Mouse (Mus musculus) urinary bladder, postnatal 36 days (tissue): Measurements from ENCODE around the gene I830077J02Rik.
"Not testable (repeated sequence)": the region's sequence is repeated elsewhere in the genome, so short reads cannot be mapped to it uniquely, and the experiment has no call there.

Experiments
- DNase-seq, 2 experiments: peaks; one replicate each; pipeline ENCODE4 v3.0.0; 2022; ENCODE audit warnings: low spot score in 2 of 2, mixed read lengths in 1 of 2

I830077J02Rik gene

DNA sequence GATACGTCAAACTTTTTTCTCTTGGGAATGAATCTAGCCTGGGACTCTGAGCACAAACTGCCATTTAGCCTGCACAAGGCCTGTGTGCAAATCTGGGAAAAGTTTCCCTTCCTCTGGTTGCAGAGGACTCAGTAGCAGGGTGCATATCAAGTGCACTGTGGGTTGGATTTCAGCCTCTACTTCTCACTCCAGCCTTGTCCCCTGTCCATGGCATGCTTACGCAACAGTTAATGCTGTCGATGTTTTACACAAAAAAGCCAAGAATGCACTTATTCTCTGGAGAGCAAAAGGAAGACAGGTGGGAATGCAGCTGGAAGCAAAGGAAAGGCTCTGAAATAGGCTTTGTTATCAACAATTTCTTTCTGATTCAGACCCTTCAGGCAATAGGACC is 14.1 kb downstream of the I830077J02Rik start:
- DNase-seq, result no peak

- no peak for DNase-seq
Measured at GRCm38 (mm10) chr3:105917656-105918354, 14.7 kb downstream of the I830077J02Rik start.

DNA sequence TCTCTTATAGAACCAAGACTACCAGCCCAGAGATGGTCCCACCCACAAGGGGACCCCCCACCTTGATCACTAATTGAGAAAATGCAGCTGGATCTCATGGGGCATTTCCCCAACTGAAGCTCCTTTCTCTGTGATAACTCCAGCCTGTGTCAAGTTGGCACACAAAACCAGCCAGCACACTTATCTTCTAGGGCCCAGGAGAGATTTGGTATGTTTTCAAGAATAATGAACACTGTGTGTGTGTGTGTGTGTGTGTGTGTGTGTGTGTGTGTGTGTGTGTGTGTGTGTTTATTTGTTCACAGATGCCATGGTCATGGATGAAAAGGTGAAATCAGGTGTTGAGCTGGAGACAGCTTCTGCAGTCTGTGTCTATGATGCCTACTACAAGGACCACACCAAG is 16.0 kb downstream of the I830077J02Rik start:
- DNase-seq, result not testable (repeated sequence)

DNA sequence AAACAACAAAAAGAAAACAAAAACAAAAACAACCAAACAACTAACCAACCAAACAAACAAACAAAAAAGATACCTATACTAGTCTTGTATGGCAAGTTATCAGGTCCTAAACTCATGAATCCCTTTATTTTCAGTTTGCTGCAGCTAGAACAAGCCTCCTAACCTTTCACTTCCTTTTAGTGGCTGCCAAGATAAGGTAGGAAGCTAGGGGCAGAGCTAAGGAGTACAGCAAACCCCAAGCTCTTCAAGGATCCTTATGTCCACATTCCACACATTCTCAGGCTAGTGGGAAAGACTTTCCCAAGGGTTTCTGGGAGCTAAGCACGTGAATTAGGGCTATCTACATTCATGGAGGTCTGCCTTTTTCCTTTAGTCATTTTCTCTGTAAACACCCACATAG is 17.2 kb downstream of the I830077J02Rik start:
- DNase-seq, result no peak

DNA sequence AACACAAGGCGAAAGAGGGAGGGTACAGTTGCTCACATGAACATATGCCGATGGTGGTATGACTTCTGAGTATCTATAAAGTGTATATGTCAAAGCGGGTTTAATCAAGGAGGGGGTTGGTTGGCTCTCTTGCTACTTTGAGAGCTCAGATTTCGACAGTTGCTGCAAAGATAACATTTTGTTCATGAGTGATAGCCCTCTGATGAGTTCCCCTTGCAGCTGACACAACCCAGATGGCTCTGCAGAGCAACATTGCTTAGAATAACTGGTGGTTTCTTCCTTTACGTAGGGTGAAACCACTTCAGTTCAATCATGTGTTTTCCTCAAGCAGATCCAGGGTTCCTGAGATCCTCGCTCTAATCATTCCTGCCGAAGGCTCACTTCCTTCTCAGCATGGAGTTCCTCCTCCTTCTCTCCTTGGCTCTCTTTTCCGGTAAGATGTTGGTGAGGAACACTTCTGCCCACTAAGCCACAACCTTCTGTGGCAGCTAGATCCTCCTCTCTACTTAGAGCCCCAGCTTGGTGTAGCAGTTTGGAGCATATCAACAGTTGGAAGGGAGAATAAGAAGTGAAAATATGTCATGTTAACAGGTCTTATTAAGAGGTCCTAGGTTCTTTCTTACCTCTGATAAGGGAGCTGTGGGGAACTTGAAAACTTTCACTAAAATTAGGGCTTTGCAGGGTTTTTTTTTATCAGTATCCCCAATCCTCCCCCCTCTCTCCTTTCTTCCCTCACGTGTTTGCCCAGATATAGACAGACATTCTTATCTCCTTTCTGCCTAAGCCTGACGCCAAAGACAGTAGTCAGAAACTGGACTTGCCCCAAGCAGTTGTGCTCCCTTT is 18.4 kb downstream of the I830077J02Rik start:
- no peak for DNase-seq

DNA sequence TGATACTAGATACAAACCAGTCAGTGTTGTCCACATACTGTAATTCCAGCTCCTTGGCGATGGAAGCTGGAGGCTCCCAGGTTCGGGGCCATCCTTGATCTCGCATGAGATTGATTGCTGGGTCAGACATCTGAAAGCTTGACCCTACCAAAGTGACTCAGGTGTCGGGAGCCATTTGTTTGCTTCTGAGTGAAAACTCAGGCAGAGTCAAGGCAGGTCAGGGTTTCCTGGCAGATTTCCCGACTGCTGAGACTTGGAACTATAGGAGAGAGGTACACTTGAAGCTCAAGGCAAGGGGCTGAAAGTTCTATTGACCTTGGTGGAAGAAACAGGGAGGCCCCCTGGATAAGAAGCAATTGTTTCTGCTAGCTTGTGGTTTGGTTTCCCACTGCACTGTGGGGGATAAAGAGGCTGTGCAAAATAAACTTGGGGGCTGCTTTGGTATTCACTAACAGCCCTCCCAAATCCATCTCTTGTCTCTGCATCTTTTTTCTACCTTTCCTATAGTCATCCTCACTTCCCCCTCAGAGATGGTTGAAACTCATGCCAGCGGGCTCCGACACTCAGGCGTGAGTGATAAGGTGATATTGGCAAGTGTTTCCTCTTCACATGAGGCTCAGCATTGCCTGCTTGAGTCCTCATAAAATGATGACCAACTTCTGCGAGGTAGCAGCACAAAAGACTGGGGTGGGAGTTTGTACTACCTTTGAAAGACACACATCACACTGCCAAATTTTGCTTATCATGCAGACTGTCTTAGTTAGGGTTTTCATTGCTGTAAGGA is 20.2 kb downstream of the I830077J02Rik start:
- DNase-seq, result no peak

DNA sequence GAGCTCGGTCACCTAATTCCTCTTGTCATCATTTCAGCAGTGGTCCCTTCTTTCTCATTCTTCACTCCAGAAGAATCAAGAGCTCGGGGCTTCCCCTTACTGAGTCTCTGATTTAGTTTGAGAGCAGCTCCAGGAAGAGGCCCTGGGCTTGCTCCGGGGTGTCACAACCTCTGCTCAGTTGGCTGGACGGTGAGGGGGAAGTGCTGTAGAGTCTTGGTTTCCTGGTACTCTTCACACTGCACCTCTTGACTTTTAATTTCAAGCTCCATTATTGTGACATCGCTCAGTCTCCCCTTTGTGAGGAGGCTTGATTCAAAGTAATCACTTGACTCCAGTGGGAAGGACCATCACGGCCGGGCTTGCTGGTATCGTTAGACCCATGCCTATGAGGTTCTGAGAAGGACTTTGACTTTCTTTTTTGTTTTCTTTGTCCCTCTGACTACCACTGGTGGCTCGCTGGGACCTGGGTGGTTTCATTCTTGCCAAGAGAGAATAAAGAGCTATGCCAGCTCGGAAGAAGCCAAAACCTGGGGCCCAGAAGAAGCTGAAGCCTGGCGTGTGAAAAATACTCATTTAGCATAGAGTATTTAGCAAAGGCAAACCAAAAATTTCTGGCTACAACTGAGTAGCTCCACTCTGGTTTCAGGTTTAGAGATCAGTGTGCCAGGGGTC is 21.8 kb downstream of the I830077J02Rik start:
- no peak for DNase-seq

DNA sequence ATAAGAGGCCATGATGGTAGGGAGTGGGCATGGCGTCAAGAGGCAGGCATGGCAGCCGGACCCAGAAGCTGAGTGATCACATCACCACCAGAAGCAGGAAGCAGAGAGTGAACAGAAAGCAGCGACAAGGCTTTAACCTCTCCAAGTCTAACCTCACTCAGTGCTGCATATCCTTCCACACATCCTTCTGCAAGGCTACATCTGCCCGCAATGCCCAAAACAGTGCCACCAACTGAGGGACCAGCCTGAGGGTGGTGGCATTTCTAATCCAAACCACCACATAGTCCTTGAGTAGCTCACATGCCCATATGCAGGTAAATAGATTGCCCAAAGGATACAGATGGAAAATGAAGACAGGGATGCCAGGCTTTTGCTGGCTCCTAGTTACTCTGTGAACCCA is 23.5 kb downstream of the I830077J02Rik start:
- DNase-seq, result no peak

DNA sequence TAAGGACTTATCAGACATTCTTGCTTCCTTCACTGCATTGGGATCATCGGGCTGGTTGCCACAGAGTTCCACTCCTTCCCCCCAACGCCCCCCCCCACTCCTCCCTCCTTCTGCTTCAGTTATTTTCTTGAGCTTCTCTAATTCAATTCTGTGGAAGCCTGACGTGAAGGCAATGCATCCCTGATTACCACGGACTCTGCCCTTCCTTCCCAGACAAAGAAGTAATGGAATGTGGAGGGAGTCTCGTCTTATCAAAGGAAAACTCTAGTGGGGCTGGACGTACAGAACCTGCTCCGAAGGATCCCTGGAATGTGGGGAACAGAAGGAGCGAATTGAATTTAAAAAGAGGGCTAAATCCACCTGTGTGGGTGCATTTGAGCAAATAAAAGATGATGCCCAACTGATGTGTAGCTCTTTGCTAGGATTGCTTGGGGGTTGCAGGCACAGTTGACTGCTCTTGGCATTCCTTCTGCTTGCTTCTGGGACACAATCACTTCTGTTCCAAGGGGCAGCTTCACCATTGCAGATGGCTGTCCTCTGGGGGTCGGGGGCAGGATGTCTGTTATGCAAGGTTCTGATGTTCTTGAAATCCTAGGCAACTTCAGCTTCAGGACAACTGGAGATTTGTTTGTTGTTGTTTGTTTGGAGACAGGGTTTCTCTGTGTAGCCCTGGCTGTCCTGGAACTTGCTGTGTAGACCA is 24.4 kb downstream of the I830077J02Rik start:
- no peak for DNase-seq

DNA sequence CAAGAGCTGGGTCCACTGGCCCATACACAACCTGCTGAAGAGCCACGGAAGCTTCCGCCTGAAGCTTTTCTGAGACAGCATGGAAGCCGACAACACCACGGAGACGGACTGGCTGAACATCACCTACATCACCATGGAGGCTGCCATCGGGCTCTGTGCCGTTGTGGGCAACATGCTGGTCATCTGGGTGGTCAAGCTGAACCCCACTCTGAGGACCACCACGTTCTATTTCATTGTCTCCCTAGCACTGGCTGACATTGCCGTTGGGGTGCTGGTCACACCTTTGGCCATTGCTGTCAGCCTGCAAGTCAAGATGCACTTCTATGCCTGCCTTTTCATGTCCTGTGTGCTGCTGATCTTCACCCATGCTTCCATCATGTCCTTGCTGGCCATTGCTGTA is 27.7 kb downstream of the I830077J02Rik start:
- DNase-seq, result no peak

DNA sequence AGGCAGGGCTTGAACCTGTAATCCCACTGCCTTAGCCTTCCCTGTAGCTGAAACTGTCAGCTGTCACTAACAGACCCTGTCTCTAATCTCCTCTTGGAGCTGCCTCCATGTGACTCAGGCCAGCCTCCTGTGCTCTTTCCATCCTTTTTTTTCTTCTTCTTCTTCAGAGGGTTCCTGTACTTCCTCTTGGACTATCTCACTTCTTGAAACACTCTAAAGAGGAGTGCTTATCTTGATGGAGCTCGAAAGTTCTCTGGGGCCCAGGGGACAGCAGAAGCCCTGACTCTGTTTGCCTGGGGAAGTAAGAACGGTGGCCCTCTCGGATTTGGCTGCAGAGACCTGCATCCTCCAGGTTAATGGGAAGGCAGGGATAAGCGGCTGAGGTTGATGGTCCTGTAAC is 28.3 kb downstream of the I830077J02Rik start:
- no peak for DNase-seq

- no peak for DNase-seq
Measured at GRCm38 (mm10) chr3:105901468-105901867, 31.0 kb downstream of the I830077J02Rik start.

DNA sequence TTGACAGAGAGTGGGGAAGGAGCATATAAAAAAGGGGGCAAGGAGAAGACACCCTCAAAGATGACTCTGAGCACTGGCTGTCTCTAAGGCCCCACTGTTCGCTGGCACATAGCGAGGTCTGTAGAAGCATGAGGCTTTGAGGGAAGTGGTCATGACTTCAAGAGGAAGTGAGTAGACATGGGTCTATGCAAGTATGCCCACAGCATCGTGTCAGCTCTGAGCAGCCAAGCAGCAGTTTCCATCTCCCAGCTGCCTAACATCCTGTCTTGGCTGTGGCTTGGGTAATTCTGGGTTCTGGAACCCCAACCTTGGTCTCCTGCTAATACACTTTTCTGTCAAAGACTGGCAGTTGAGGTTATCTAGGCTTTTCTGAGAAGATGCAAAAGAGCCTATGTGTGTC is 31.7 kb downstream of the I830077J02Rik start:
- no peak for DNase-seq

GRCm38 (mm10) chr3:105900266-105900665 is 32.2 kb downstream of the I830077J02Rik start:
- no peak for DNase-seq

- peak; percentile 78 to 83 for DNase-seq
Measured at GRCm38 (mm10) chr3:105899394-105900147, 32.9 kb downstream of the I830077J02Rik start.

GRCm38 (mm10) chr3:105898861-105899260 is 33.6 kb downstream of the I830077J02Rik start:
- no peak for DNase-seq

GRCm38 (mm10) chr3:105898325-105898724 is 34.1 kb downstream of the I830077J02Rik start:
- peak in 1 of 2 experiments; percentile 70 for DNase-seq

DNA sequence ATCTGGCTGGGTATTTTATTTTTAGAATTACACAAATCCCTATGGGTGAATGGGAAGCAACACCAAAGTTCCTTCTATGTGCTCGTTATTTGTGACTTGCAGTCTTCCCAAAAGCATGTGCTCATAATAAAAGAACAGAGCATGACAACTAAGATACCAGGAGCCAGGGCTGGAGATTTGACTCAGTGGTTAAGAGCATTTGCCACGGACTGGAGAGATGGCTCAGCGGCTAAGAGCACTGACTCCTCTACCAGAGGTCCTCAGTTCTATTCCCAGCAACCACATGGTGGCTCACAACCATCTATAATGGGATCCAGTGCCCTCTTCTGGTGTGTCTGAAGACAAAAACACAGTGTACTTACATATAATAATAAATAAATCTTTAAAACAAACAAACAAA is 35.7 kb downstream of the I830077J02Rik start:
- no peak for DNase-seq

DNA sequence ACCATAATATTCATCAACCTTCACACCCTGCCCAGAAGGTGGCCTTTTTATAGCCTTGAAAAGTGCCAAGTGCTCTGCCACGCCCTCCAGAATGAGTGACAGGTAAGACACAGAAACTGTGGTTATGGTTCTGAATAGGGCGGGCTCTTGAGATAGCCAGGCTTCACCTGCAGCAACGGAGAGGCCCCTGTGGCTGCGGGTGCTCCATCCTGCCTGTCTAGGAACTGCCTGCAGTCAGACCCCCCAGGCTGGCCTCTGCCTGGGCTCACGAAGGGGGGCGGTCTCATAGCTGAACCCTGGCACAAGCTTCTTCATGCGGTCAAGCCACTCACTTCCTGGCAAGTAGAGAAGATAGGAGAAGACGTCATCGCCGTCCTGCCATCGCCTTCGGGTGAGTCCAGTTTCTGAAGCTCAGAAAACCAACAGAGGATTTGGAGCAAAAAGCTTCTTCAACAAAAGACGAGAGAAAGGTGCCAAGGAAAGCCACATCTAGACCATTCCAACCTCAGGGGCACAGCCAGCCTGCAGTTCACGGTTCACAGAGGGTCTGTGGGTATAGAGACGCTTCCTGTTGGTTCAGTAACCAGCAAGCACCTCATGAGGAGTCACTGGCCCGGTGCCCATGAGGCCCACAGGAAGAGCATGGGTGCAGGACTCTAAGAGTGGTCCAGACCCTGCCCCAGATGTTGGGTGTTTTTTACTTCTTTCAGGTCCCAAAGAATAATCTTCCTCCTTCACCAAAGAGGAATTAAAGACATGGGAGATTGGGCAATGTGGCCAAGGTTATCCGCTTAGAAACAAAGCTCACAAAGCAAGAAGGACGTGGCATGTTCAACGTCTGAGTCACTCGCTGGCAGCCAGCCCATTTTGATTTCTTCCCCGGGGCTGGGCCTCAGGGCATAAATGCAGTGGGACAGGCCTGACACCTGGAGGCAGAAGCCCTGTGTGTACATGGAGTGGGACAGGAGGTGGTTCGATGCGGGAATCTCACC is 37.6 kb downstream of the I830077J02Rik start:
- DNase-seq, result peak; percentile 94 to 96
